Mouse (Mus musculus) stomach, postnatal 0 days (tissue): ENCODE results near the gene Prrg4. TPM values are rescaled to one million over a fixed set of nuclear protein-coding genes. Genes with fewer than 3 reads are reported as not detected.
"Not testable (repeated sequence)": the region's sequence is repeated elsewhere in the genome, so short reads cannot be mapped to it uniquely, and the experiment has no call there.

Experiments used
- ATAC-seq: fragments of 200-750 bp; cut with Nextera tagmentation; 2 replicates; pipeline ENCODE4 v1.8.0; 2017; ENCODE audit not compliant: low FRiP score, low TSS enrichment
- DNase-seq: peaks from one replicate; pipeline ENCODE4 v3.0.0-alpha.2; 2016; ENCODE audit warnings: low spot score
- H3K27ac ChIP-seq: fragments of 300-500 bp; sonication (generic); replicated peaks from 2 replicates; pipeline ENCODE4 v1.5.1; 2014; ENCODE audit warnings: mild to moderate bottlenecking, control low read depth
- H3K27me3 ChIP-seq: fragments of 300-500 bp; sonication (generic); 2 replicates; pipeline ENCODE4 v1.6.1; 2014; ENCODE audit warnings: low read length; ENCODE audit not compliant: control insufficient read depth, insufficient read depth
- H3K36me3 ChIP-seq: fragments of 300-500 bp; sonication (generic); 2 replicates; pipeline ENCODE4 v1.6.1; 2014; ENCODE audit warnings: low read length, mixed read lengths; ENCODE audit not compliant: control insufficient read depth, insufficient read depth
- H3K4me1 ChIP-seq: fragments of 300-500 bp; sonication (generic); replicated peaks from 2 replicates; pipeline ENCODE4 v1.6.1; 2014; ENCODE audit warnings: antibody characterized with exemption; ENCODE audit not compliant: control insufficient read depth, insufficient read depth
- H3K4me2 ChIP-seq: fragments of 300-500 bp; sonication (generic); replicated peaks from 2 replicates; pipeline ENCODE4 v1.6.1; 2014; ENCODE audit warnings: low read depth, mild to moderate bottlenecking, control low read depth, moderate library complexity
- H3K4me3 ChIP-seq: fragments of 300-500 bp; sonication (generic); 2 replicates; pipeline ENCODE4 v1.5.1; 2014; ENCODE audit warnings: low read depth, low read length, control low read depth
- H3K9ac ChIP-seq: fragments of 300-500 bp; sonication (generic); 2 replicates; pipeline ENCODE4 v1.6.1; 2014; ENCODE audit warnings: mild to moderate bottlenecking, low read length, control low read depth, mixed read lengths
- H3K9me3 ChIP-seq: fragments of 300-500 bp; sonication (generic); 2 replicates; pipeline ENCODE4 v1.6.1; 2016; ENCODE audit warnings: low read length; ENCODE audit not compliant: control insufficient read depth
- CTCF ChIP-seq: IDR thresholded peaks from 2 replicates; pipeline ENCODE4 v1.5.1; 2016; ENCODE audit warnings: antibody characterized with exemption, low read depth, mild to moderate bottlenecking, moderate library complexity
- EP300 ChIP-seq: optimal IDR thresholded peaks from 2 replicates; pipeline ENCODE3; 2016; ENCODE audit warnings: antibody characterized with exemption
- WGBS: fragments of 180-500 bp; shearing (Covaris S2); extraction: QIAGEN DNeasy Blood & Tissue Kit; methylation state at CpG from one replicate; pipeline ENCODE4 v1.1.7; 2014; 5-methylcytosine and 5-hydroxymethylcytosine counted together
- polyA plus RNA-seq: library from polyadenylated mRNA; unstranded; fragments of >200 nt; fragmentation: Nextera tagmentation; extraction: Ambion mirVana; gene quantifications from 2 replicates; pipeline ENCODE4 v1.2.1, GENCODE M21; 2015

Prrg4 gene
- polyA plus RNA-seq, 1 experiment from 2014 or later: 4.0 TPM

DNA sequence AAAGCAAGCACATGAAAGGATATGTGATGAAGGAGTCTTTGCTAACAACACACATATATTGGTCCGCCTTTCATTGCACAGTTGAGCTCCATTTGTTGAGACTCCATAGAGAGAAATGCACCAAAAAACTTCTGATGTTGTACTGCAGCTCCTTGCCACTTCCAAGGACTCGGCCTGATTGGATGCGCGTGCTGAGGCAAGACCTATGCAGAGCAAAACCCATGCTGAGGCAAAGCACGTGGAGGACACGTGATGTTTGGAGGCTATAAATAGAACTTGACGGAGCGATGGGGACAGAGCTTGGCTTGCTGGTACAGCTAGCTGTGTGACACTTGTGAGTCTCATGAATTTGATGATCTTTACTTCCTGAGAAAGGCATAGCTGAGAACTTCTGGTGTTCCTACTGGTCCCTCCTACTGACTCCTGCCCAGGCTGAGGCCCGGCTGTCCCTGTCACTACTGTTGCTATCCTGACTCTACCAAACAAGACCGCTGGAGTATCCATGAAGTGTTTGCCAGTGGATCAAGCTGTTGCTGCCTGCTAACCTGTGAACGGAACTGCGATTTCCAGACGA, 17.7 kb upstream of the Prrg4 start, which contains the start of gene Ccdc73:
Ccdc73 (plus strand) TSS at position 524 of the 574 bp plus-strand sequence.
- ATAC-seq: no peak
- no peak within 1 kb of the TSS for H3K9ac ChIP-seq
- TF ChIP-seq EP300 (no peak), CTCF (no peak)
- H3K4me3 ChIP-seq: no peak within 1 kb of the TSS
- no peak within 1 kb of the TSS for H3K4me2 ChIP-seq
- H3K36me3 ChIP-seq: no peaks in the 10 kb centered on the region
- no peaks in the 10 kb centered on the region for H3K27me3 ChIP-seq
- no peaks in the 10 kb centered on the region for H3K4me1 ChIP-seq
- DNase-seq: no peak
- WGBS: 87% methylated on average over 13 of the region's 13 CpGs
- no peaks in the 10 kb centered on the region for H3K9me3 ChIP-seq
- H3K27ac ChIP-seq: no peak within 1 kb of the TSS

GRCm38 (mm10) chr2:104864176-104864860, 14.6 kb upstream of the Prrg4 start:
- no peak overlapping the region for H3K4me2 ChIP-seq
- no peaks in the 10 kb centered on the region for H3K9me3 ChIP-seq
- no peaks in the 10 kb centered on the region for H3K4me1 ChIP-seq
- H3K4me3 ChIP-seq: no peak overlapping the region
- no peaks in the 10 kb centered on the region for H3K27me3 ChIP-seq
- no peak for TF ChIP-seq CTCF
- TF ChIP-seq EP300: no peak
- no peak overlapping the region for H3K9ac ChIP-seq
- ATAC-seq: peak; percentile 57; the same call in 1 of the 2 replicates
- H3K27ac ChIP-seq: no peak overlapping the region
- H3K36me3 ChIP-seq: no peaks in the 10 kb centered on the region
- WGBS: 68% methylated on average over 4 of the region's 4 CpGs
- DNase-seq: no peak

- Histone ChIP-seq H3K4me1 (no peaks in the 10 kb centered on the region), H3K9ac (no peak overlapping the region), H3K27ac (no peak overlapping the region), H3K4me2 (no peak overlapping the region), H3K36me3 (no peaks in the 10 kb centered on the region), H3K27me3 (no peaks in the 10 kb centered on the region), H3K9me3 (no peaks in the 10 kb centered on the region), H3K4me3 (no peak overlapping the region)
- TF ChIP-seq CTCF: no peak
- no peak for TF ChIP-seq EP300
- DNase-seq: no peak
- ATAC-seq: no peak
- 69% methylated on average over 10 of the region's 10 CpGs for WGBS
Measured at GRCm38 (mm10) chr2:104860426-104860825, 10.8 kb upstream of the Prrg4 start.

- Histone ChIP-seq H3K4me2 (no peak overlapping the region), H3K4me1 (no peaks in the 10 kb centered on the region), H3K27me3 (no peaks in the 10 kb centered on the region), H3K9me3 (no peaks in the 10 kb centered on the region), H3K4me3 (no peak overlapping the region), H3K36me3 (no peaks in the 10 kb centered on the region), H3K27ac (no peak overlapping the region), H3K9ac (no peak overlapping the region)
- WGBS: 43% methylated on average over 5 of the region's 5 CpGs
- DNase-seq (peak; percentile 44), ATAC-seq (peak; percentile 83)
- TF ChIP-seq EP300: no peak
- TF ChIP-seq CTCF: no peak
Measured at GRCm38 (mm10) chr2:104859060-104859459, 9.4 kb upstream of the Prrg4 start.

DNA sequence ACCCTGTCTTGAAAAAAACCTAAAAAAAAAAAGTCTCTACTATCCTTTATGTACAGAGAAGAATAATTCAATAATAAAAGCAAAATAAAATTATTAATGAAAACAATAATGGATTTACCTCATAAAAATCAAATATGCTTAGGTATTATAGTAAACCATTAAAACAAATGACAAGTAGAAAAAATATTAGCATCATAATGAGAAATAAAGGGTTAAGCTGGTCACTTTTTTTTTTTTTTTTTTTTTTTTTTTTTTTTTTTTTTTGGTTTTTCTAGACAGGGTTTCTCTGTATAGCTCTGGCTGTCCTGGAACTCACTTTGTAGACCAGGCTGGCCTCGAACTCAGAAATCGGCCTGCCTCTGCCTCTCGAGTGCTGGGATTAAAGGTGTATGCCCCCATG, 8.4 kb upstream of the Prrg4 start:
- H3K36me3 ChIP-seq, H3K4me3 ChIP-seq, H3K27me3 ChIP-seq, DNase-seq, ATAC-seq, H3K4me2 ChIP-seq, H3K4me1 ChIP-seq, H3K9me3 ChIP-seq, H3K9ac ChIP-seq, H3K27ac ChIP-seq: not testable (repeated sequence)
- 95% methylated on average over 3 of the region's 3 CpGs for WGBS

GRCm38 (mm10) chr2:104856218-104856617, 6.5 kb upstream of the Prrg4 start:
- H3K27me3 ChIP-seq: no peaks in the 10 kb centered on the region
- no peak for DNase-seq
- TF ChIP-seq CTCF (no peak), EP300 (no peak)
- ATAC-seq: no peak
- H3K27ac ChIP-seq: no peak overlapping the region
- no peak overlapping the region for H3K4me3 ChIP-seq
- no peaks in the 10 kb centered on the region for H3K9me3 ChIP-seq
- H3K4me2 ChIP-seq: no peak overlapping the region
- no peak overlapping the region for H3K9ac ChIP-seq
- 57% methylated on average over 1 of the region's 1 CpGs for WGBS
- H3K4me1 ChIP-seq: no peaks in the 10 kb centered on the region
- no peaks in the 10 kb centered on the region for H3K36me3 ChIP-seq
